Mouse (Mus musculus): ENCODE results near the gene Wnk1.

GRCm38 (mm10) chr6:120079547-120079946, 41.1 kb upstream of the Wnk1 start:
- no peak for TF ChIP-seq CTCF (IDR thresholded peaks at IDR 0.05; ENCODE audit: borderline replicate concordance, insufficient read depth, low read length)
- no peak for TF ChIP-seq POLR2A (IDR thresholded peaks at IDR 0.05; ENCODE audit: low read depth, low read length)
